Mouse (Mus musculus) G1E (cell line): ENCODE measurements around the gene Fam78b. TPM values are rescaled to one million over a fixed set of nuclear protein-coding genes. Genes with fewer than 3 reads are reported as not detected.

Experiments used
- ATAC-seq: 2 replicates; pipeline ENCODE4 v1.8.0; 2016; ENCODE audit warnings: mild to moderate bottlenecking; ENCODE audit not compliant: insufficient number of reproducible peaks, poor library complexity, low FRiP score, severe bottlenecking; ENCODE audit errors: extremely low read depth
- DNase-seq: peaks from one replicate; pipeline ENCODE4 v3.0.0; 2012; ENCODE audit warnings: low spot score
- H3K27me3 ChIP-seq: 2 replicates; pipeline ENCODE4 v1.6.1; 2012; ENCODE audit warnings: mild to moderate bottlenecking, low read length, inconsistent platforms; ENCODE audit not compliant: insufficient read depth
- H3K36me3 ChIP-seq: replicated peaks from 2 replicates; pipeline ENCODE3; 2012; ENCODE audit warnings: mild to moderate bottlenecking, inconsistent platforms
- H3K4me1 ChIP-seq: 2 replicates; pipeline ENCODE4 v1.6.1; 2012; ENCODE audit warnings: low read depth, low read length, inconsistent platforms, mixed read lengths; ENCODE audit not compliant: insufficient read depth
- H3K4me3 ChIP-seq: 2 replicates; pipeline ENCODE4 v1.5.1; 2012; ENCODE audit warnings: low read depth, mild to moderate bottlenecking, inconsistent platforms, low read length, moderate library complexity, mixed read lengths
- H3K9me3 ChIP-seq: replicated peaks from 2 replicates; pipeline ENCODE4 v1.6.1; 2012; ENCODE audit warnings: inconsistent platforms
- CTCF ChIP-seq: IDR thresholded peaks from 2 replicates; pipeline ENCODE4 v1.5.1; 2012; ENCODE audit warnings: low read depth, low read length, inconsistent platforms, mixed read lengths
- GATA1 ChIP-seq: IDR thresholded peaks from 2 replicates; pipeline ENCODE4 v1.6.1; 2012; ENCODE audit warnings: borderline replicate concordance, low read length, inconsistent platforms, mixed read lengths
- GATA2 ChIP-seq: IDR thresholded peaks from 2 replicates; pipeline ENCODE4 v1.6.1; 2012; ENCODE audit warnings: low read depth, low read length, inconsistent platforms, borderline replicate concordance
- POLR2AphosphoS5 ChIP-seq: IDR thresholded peaks from 2 replicates; pipeline ENCODE4 v1.6.1; 2012; ENCODE audit warnings: low read depth, low read length, inconsistent platforms; ENCODE audit not compliant: insufficient replicate concordance
- TAL1 ChIP-seq: conservative IDR thresholded peaks from 2 replicates; pipeline ENCODE4 v1.6.1; 2012; ENCODE audit warnings: low read depth, low read length, inconsistent platforms, mixed read lengths
- polyA plus RNA-seq: library from polyadenylated mRNA; stranded (reverse); fragments of >175 nt; gene quantifications from 2 replicates; pipeline ENCODE4 v1.2.3, GENCODE M21; 2012
- total RNA-seq, 2 experiments: library from RNA; stranded (forward) in 1 of 2; stranded (reverse) in 1 of 2; fragments of 200-1000 nt in 1 of 2; fragments of >200 nt in 1 of 2; fragmentation: Nextera tagmentation in 1 of 2; gene quantifications; 2 replicates each; pipeline ENCODE4 v1.2.3; 2014 to 2017

The Fam78b gene
- total and polyA plus RNA-seq, 3 experiments = 0.11 TPM; not detected in 2

GRCm38 (mm10) chr1:167123551-167123950, 122.3 kb downstream of the Fam78b start:
- Histone ChIP-seq H3K9me3 (peaks cover 52% of the 10 kb centered on the region), H3K27me3 (no peaks in the 10 kb centered on the region), H3K36me3 (no peaks in the 10 kb centered on the region), H3K4me3 (no peak overlapping the region), H3K4me1 (no peaks in the 10 kb centered on the region)
- DNase-seq = no peak
- TF ChIP-seq TAL1 (no peak), GATA2 (no peak), CTCF (no peak), GATA1 (no peak), POLR2AphosphoS5 (no peak)
- no peak for ATAC-seq

GRCm38 (mm10) chr1:167125870-167126269, 124.7 kb downstream of the Fam78b start:
- Histone ChIP-seq H3K4me3 (no peak overlapping the region), H3K9me3 (peaks cover 34% of the 10 kb centered on the region), H3K27me3 (no peaks in the 10 kb centered on the region), H3K4me1 (no peaks in the 10 kb centered on the region), H3K36me3 (no peaks in the 10 kb centered on the region)
- TF ChIP-seq POLR2AphosphoS5 (no peak), CTCF (no peak), GATA2 (no peak), GATA1 (no peak), TAL1 (no peak)
- DNase-seq (no peak), ATAC-seq (no peak)

- no peak for TF ChIP-seq GATA2
- TF ChIP-seq GATA1 = no peak
- TF ChIP-seq POLR2AphosphoS5 = no peak
- no peak for TF ChIP-seq CTCF
- no peak for TF ChIP-seq TAL1
- H3K36me3 ChIP-seq = no peaks in the 10 kb centered on the region
- DNase-seq = no peak
- no peak; the same call in 1 of the 2 replicates for ATAC-seq
- H3K4me3 ChIP-seq = no peak overlapping the region
- no peaks in the 10 kb centered on the region for H3K4me1 ChIP-seq
- no peaks in the 10 kb centered on the region for H3K27me3 ChIP-seq
- peaks cover 34% of the 10 kb centered on the region for H3K9me3 ChIP-seq
Observed at GRCm38 (mm10) chr1:167126292-167126691, 125.1 kb downstream of the Fam78b start.

GRCm38 (mm10) chr1:167135748-167136147, 134.5 kb downstream of the Fam78b start:
- peaks cover 21% of the 10 kb centered on the region for H3K9me3 ChIP-seq
- H3K4me3 ChIP-seq = no peak overlapping the region
- no peak for ATAC-seq
- no peaks in the 10 kb centered on the region for H3K4me1 ChIP-seq
- DNase-seq = no peak
- H3K36me3 ChIP-seq = no peaks in the 10 kb centered on the region
- no peak for TF ChIP-seq CTCF
- no peak for TF ChIP-seq GATA2
- H3K27me3 ChIP-seq = no peaks in the 10 kb centered on the region
